Mouse (Mus musculus) MEL (cell line): ENCODE results near the gene Yif1a. TPM values are rescaled to one million over a fixed set of nuclear protein-coding genes. Genes with fewer than 3 reads are reported as not detected.
A peak's percentile ranks its signal among the peaks of the same experiment; 100 is the strongest.

Source experiments
- DNase-seq: peaks from one replicate; pipeline ENCODE4 v3.0.0; 2011; ENCODE audit warnings: low read depth, low spot score
- H3K27ac ChIP-seq: 2 replicates; pipeline ENCODE4 v1.5.1; 2012; ENCODE audit warnings: low read depth, mild to moderate bottlenecking, control low read depth, low read length, moderate library complexity; ENCODE audit not compliant: control insufficient read depth
- H3K27me3 ChIP-seq, 2 experiments: fragments of 150-350 bp in 1 of 2; sonication (generic) in 1 of 2; 2 replicates each; pipeline ENCODE4 v1.6.1; 2012; ENCODE audit warnings: low read length in 2 of 2, mild to moderate bottlenecking in 2 of 2, improper control_type of control experiment in 1 of 2, moderate library complexity in 1 of 2; ENCODE audit not compliant: insufficient read depth in 2 of 2, control insufficient read depth in 1 of 2
- H3K36me3 ChIP-seq, 2 experiments: 2 replicates each; pipeline ENCODE4 v1.6.1; 2012 to 2014; ENCODE audit warnings: low read length in 2 of 2, improper control_type of control experiment in 1 of 2, inconsistent platforms in 1 of 2, mild to moderate bottlenecking in 1 of 2; ENCODE audit not compliant: insufficient read depth in 2 of 2, control insufficient read depth in 1 of 2
- H3K4me1 ChIP-seq, 2 experiments: fragments of 150-350 bp in 1 of 2; sonication (generic) in 1 of 2; 2 replicates each; pipeline ENCODE4 v1.6.1; 2012; ENCODE audit warnings: low read length in 2 of 2, improper control_type of control experiment in 1 of 2, mild to moderate bottlenecking in 1 of 2; ENCODE audit not compliant: insufficient read depth in 2 of 2, control insufficient read depth in 1 of 2
- H3K4me3 ChIP-seq, 2 experiments: fragments of 150-350 bp in 1 of 2; sonication (generic) in 1 of 2; 2 replicates each; pipeline ENCODE4 v1.5.1; 2012; ENCODE audit warnings: low read depth in 2 of 2, low read length in 2 of 2, mild to moderate bottlenecking in 2 of 2, moderate library complexity in 2 of 2, control low read depth in 1 of 2, improper control_type of control experiment in 1 of 2; ENCODE audit not compliant: control insufficient read depth in 1 of 2, insufficient read depth in 1 of 2
- H3K79me2 ChIP-seq: 2 replicates; pipeline ENCODE4 v1.6.1; 2012; ENCODE audit warnings: mild to moderate bottlenecking, low read length, moderate library complexity; ENCODE audit not compliant: control insufficient read depth, poor library complexity, insufficient read depth
- H3K9ac ChIP-seq: 2 replicates; pipeline ENCODE4 v1.6.1; 2012; ENCODE audit warnings: low read depth, mild to moderate bottlenecking, control low read depth, low read length, moderate library complexity; ENCODE audit not compliant: control insufficient read depth, poor library complexity, severe bottlenecking
- H3K9me3 ChIP-seq: fragments of 150-350 bp; sonication (generic); replicated peaks from 2 replicates; pipeline ENCODE4 v1.6.1; 2012; ENCODE audit warnings: mild to moderate bottlenecking, low read length, improper control_type of control experiment, moderate library complexity; ENCODE audit not compliant: insufficient read depth
- CHD1 ChIP-seq: IDR thresholded peaks from 2 replicates; pipeline ENCODE4 v1.6.1; 2012; ENCODE audit warnings: low read depth, mild to moderate bottlenecking, inconsistent platforms, low read length, improper control_type of control experiment
- CTCF ChIP-seq, 3 experiments: IDR thresholded peaks in 2 of 3; conservative IDR thresholded peaks in 1 of 3; 2 replicates each; pipeline ENCODE4 v1.5.1; 2011 to 2012; ENCODE audit warnings: low read length in 3 of 3, low read depth in 2 of 3, mild to moderate bottlenecking in 2 of 3, improper control_type of control experiment in 1 of 3, inconsistent platforms in 1 of 3, mixed read lengths in 1 of 3, moderate library complexity in 1 of 3; ENCODE audit not compliant: control insufficient read depth in 1 of 3, insufficient read depth in 1 of 3, poor library complexity in 1 of 3, severe bottlenecking in 1 of 3
- E2F4 ChIP-seq: IDR thresholded peaks from 2 replicates; pipeline ENCODE4 v1.6.1; 2011; ENCODE audit warnings: low read depth, low read length, improper control_type of control experiment, borderline replicate concordance
- ELF1 ChIP-seq: IDR thresholded peaks from 2 replicates; pipeline ENCODE4 v1.6.1; 2014; ENCODE audit warnings: low read depth, mild to moderate bottlenecking, inconsistent platforms, low read length, improper control_type of control experiment, moderate library complexity
- EP300 ChIP-seq, 2 experiments: IDR thresholded peaks; 2 replicates each; pipeline ENCODE4 v1.6.1; 2011; ENCODE audit warnings: improper control_type of control experiment in 2 of 2, low read length in 2 of 2, low read depth in 1 of 2, mild to moderate bottlenecking in 1 of 2
- ETS1 ChIP-seq: IDR thresholded peaks from 2 replicates; pipeline ENCODE4 v1.6.1; 2012; ENCODE audit warnings: low read depth, mild to moderate bottlenecking, inconsistent platforms, low read length, improper control_type of control experiment, moderate library complexity
- GABPA ChIP-seq: IDR thresholded peaks from 2 replicates; pipeline ENCODE4 v1.6.1; 2012; ENCODE audit warnings: low read depth, mild to moderate bottlenecking, inconsistent platforms, low read length, improper control_type of control experiment, moderate library complexity
- HCFC1 ChIP-seq: IDR thresholded peaks from 2 replicates; pipeline ENCODE4 v1.6.1; 2012; ENCODE audit warnings: low read depth, mild to moderate bottlenecking, inconsistent platforms, low read length, improper control_type of control experiment, moderate library complexity
- JUND ChIP-seq: IDR thresholded peaks from 2 replicates; pipeline ENCODE4 v1.6.1; 2011; ENCODE audit warnings: low read depth, mild to moderate bottlenecking, improper control_type of control experiment, low read length
- KAT2A ChIP-seq: conservative IDR thresholded peaks from 2 replicates; pipeline ENCODE4 v1.6.1; 2012; ENCODE audit warnings: low read depth, low read length, improper control_type of control experiment, inconsistent platforms
- MAFK ChIP-seq: IDR thresholded peaks from 2 replicates; pipeline ENCODE4 v1.6.1; 2011; ENCODE audit warnings: low read depth, mild to moderate bottlenecking, low read length, improper control_type of control experiment, borderline replicate concordance
- MAZ ChIP-seq: IDR thresholded peaks from 2 replicates; pipeline ENCODE4 v1.6.1; 2012; ENCODE audit warnings: low read depth, mild to moderate bottlenecking, inconsistent platforms, low read length, improper control_type of control experiment
- MYC ChIP-seq: IDR thresholded peaks from 2 replicates; pipeline ENCODE4 v1.6.1; 2011; ENCODE audit warnings: low read depth, mild to moderate bottlenecking, low read length, improper control_type of control experiment, moderate library complexity
- NELFE ChIP-seq: IDR thresholded peaks from 2 replicates; pipeline ENCODE4 v1.6.1; 2011; ENCODE audit warnings: low read depth, low read length, improper control_type of control experiment
- NRF1 ChIP-seq: IDR thresholded peaks from 2 replicates; pipeline ENCODE4 v1.6.1; 2014; ENCODE audit warnings: low read depth, mild to moderate bottlenecking, inconsistent platforms, low read length, improper control_type of control experiment, moderate library complexity; ENCODE audit not compliant: poor library complexity, insufficient read depth, severe bottlenecking
- POLR2A ChIP-seq, 2 experiments: IDR thresholded peaks; 2 replicates each; pipeline ENCODE4 v1.6.1; 2011 to 2012; ENCODE audit warnings: low read length in 2 of 2, mild to moderate bottlenecking in 2 of 2, control low read depth in 1 of 2, improper control_type of control experiment in 1 of 2, low read depth in 1 of 2, moderate library complexity in 1 of 2; ENCODE audit not compliant: control insufficient read depth in 1 of 2, insufficient read depth in 1 of 2, poor library complexity in 1 of 2
- POLR2AphosphoS5 ChIP-seq: IDR thresholded peaks from 2 replicates; pipeline ENCODE4 v1.6.1; 2012; ENCODE audit warnings: low read depth, borderline replicate concordance, mild to moderate bottlenecking, inconsistent platforms, low read length, moderate library complexity, mixed read lengths
- RAD21 ChIP-seq: IDR thresholded peaks from 2 replicates; pipeline ENCODE4 v1.6.1; 2011; ENCODE audit warnings: mild to moderate bottlenecking, low read depth, low read length, improper control_type of control experiment
- SMC3 ChIP-seq: IDR thresholded peaks from 2 replicates; pipeline ENCODE4 v1.6.1; 2011; ENCODE audit warnings: low read depth, low read length, improper control_type of control experiment
- TBP ChIP-seq: IDR thresholded peaks from 2 replicates; pipeline ENCODE4 v1.8.0; 2011; ENCODE audit warnings: low read depth, low read length, improper control_type of control experiment
- TCF12 ChIP-seq: IDR thresholded peaks from 2 replicates; pipeline ENCODE4 v1.6.1; 2014; ENCODE audit warnings: low read depth, mild to moderate bottlenecking, inconsistent platforms, low read length, improper control_type of control experiment, moderate library complexity
- UBTF ChIP-seq: IDR thresholded peaks from 2 replicates; pipeline ENCODE4 v1.6.1; 2012; ENCODE audit warnings: low read depth, mild to moderate bottlenecking, inconsistent platforms, low read length, improper control_type of control experiment, moderate library complexity, borderline replicate concordance; ENCODE audit not compliant: insufficient read depth
- USF1 ChIP-seq: IDR thresholded peaks from 2 replicates; pipeline ENCODE4 v1.6.1; 2014; ENCODE audit warnings: low read depth, mild to moderate bottlenecking, inconsistent platforms, low read length, improper control_type of control experiment, moderate library complexity
- ZC3H11A ChIP-seq: IDR thresholded peaks from 2 replicates; pipeline ENCODE4 v1.6.1; 2012; ENCODE audit warnings: low read depth, mild to moderate bottlenecking, inconsistent platforms, low read length, improper control_type of control experiment
- ZKSCAN1 ChIP-seq: IDR thresholded peaks from 2 replicates; pipeline ENCODE4 v1.6.1; 2012; ENCODE audit warnings: low read depth, mild to moderate bottlenecking, inconsistent platforms, low read length, improper control_type of control experiment, moderate library complexity
- ZNF384 ChIP-seq: IDR thresholded peaks from 2 replicates; pipeline ENCODE4 v1.6.1; 2012; ENCODE audit warnings: low read depth, mild to moderate bottlenecking, inconsistent platforms, low read length, improper control_type of control experiment
- polyA plus RNA-seq, 2 experiments: library from polyadenylated mRNA; stranded (reverse) in 1 of 2; unstranded in 1 of 2; fragments of >175 nt in 1 of 2; fragments of >200 nt in 1 of 2; gene quantifications; 2 replicates each; pipeline versions ENCODE4 v1.2.1 to v1.2.4; 2012; ENCODE audit warnings: low replicate concordance in 2 of 2, low read depth in 1 of 2; ENCODE audit not compliant: insufficient read length in 2 of 2, insufficient read depth in 1 of 2, missing spikeins in 1 of 2
- total RNA-seq: library from RNA; depleted of rRNA; stranded (reverse); fragments of 300-350 nt; gene quantifications from 2 replicates; pipeline ENCODE4 v1.2.3, GENCODE M21; 2012

The Yif1a gene
- total and polyA plus RNA-seq, 3 experiments: 54.0 to 64.3 TPM; not detected in 1

GRCm38 (mm10) chr19:5053909-5054308, 34.4 kb upstream of the Yif1a start (continued):
- no peak for TF ChIP-seq POLR2AphosphoS5
- peak; percentile 44; the same call in 1 of the 2 replicates for TF ChIP-seq ELF1
- TF ChIP-seq ZNF384: no peak
- peak; percentile 79; the same call in 1 of the 2 replicates for TF ChIP-seq JUND
- TF ChIP-seq HCFC1: peak; percentile 68
- TF ChIP-seq TBP: 0 out of 2 replicates have a peak, but pooled peaks have one; percentile 13
- TF ChIP-seq ZC3H11A: peak; percentile 46; the same call in 1 of the 2 replicates
- TF ChIP-seq CHD1: no peak
- peak; percentile 96 to 99 (median 96) for TF ChIP-seq CTCF (IDR thresholded peaks at IDR 0.05 in 2 of 3, conservative IDR thresholded peaks at IDR 0.05 in 1 of 3; ENCODE audit: control insufficient read depth in 1 of 3, insufficient read depth in 1 of 3, low read depth in 2 of 3, low read length in 3 of 3, poor library complexity in 1 of 3, severe bottlenecking in 1 of 3)
- TF ChIP-seq POLR2A (IDR thresholded peaks at IDR 0.05; ENCODE audit: control insufficient read depth in 1 of 2, insufficient read depth in 1 of 2, low read depth in 1 of 2, low read length in 2 of 2, poor library complexity in 1 of 2): peak; percentile 50 to 55; a peak in 2 of 4 replicates

GRCm38 (mm10) chr19:5056251-5056650, 32.1 kb upstream of the Yif1a start:
- peak; percentile 62 for DNase-seq
- no peak overlapping the region for H3K4me3 ChIP-seq
- no peak for TF ChIP-seq GABPA
- TF ChIP-seq POLR2AphosphoS5: no peak
- TF ChIP-seq E2F4: no peak
- peak; percentile 81 for TF ChIP-seq SMC3
- no peak for TF ChIP-seq TCF12
- TF ChIP-seq MYC: no peak
- peak; percentile 70 for TF ChIP-seq RAD21
- TF ChIP-seq ZKSCAN1: no peak
- no peak for TF ChIP-seq ZNF384
- no peak for TF ChIP-seq UBTF
- TF ChIP-seq MAFK: no peak
- TF ChIP-seq ZC3H11A: peak; percentile 69
- TF ChIP-seq USF1: no peak
- no peak; the same call in 1 of the 2 replicates for TF ChIP-seq MAZ
- TF ChIP-seq NRF1: no peak
- no peak for TF ChIP-seq EP300 (IDR thresholded peaks at IDR 0.05; ENCODE audit: low read depth in 1 of 2, low read length in 2 of 2)
- no peak for TF ChIP-seq JUND
- no peak for TF ChIP-seq KAT2A
- TF ChIP-seq ETS1: no peak
- TF ChIP-seq NELFE: no peak
- TF ChIP-seq CTCF (IDR thresholded peaks at IDR 0.05 in 2 of 3, conservative IDR thresholded peaks at IDR 0.05 in 1 of 3; ENCODE audit: control insufficient read depth in 1 of 3, insufficient read depth in 1 of 3, low read depth in 2 of 3, low read length in 3 of 3, poor library complexity in 1 of 3, severe bottlenecking in 1 of 3): peak; percentile 72 to 84 (median 79)
- no peaks in the 10 kb centered on the region for H3K27me3 ChIP-seq
- H3K27ac ChIP-seq: no peak overlapping the region
- H3K79me2 ChIP-seq: no peaks in the 10 kb centered on the region
- H3K9ac ChIP-seq: no peak overlapping the region
- no peaks in the 10 kb centered on the region for H3K9me3 ChIP-seq
- peaks cover 0 to 21% of the 10 kb centered on the region in 2 experiments; a peak in 2 of 4 replicates for H3K36me3 ChIP-seq
- H3K4me1 ChIP-seq: peaks cover 7 to 41% of the 10 kb centered on the region in 2 experiments; a peak in 3 of 4 replicates
